Mouse (Mus musculus) liver, adult 10 weeks (tissue): ENCODE measurements around the gene 3110021N24Rik. TPM values are rescaled to one million over a fixed set of nuclear protein-coding genes. Genes with fewer than 3 reads are reported as not detected.

Source experiments
- polyA plus RNA-seq: library from polyadenylated mRNA; stranded (reverse); fragments of 350-450 nt; fragmentation: Illumina TruSeq; extraction: RNeasy Lipid Tissue Mini Kit (QIAGEN cat#74804); gene quantifications from one replicate; pipeline ENCODE4 v1.2.3, GENCODE M21; 2014; ENCODE audit warnings: low read depth, low replicate concordance

Gene 3110021N24Rik
- polyA plus RNA-seq = 0.21 TPM

GRCm38 (mm10) chr4:108719349-108719748 is at the start of gene 3110021N24Rik:
Gene 3110021N24Rik, plus strand, starts transcription at chr4:108719649.

GRCm38 (mm10) chr4:108780057-108780863 is 60.8 kb downstream of the 3110021N24Rik start, which contains the start of gene Zfyve9:
Gene Zfyve9, minus strand, starts transcription at chr4:108780798.

Other genes starting within 250 kb of the 3110021N24Rik start
- gene Prpf38a, start 140.3 kb upstream of the 3110021N24Rik start, polyA plus RNA-seq = 17.1 TPM
- not detected for gene Orc1, start 140.2 kb upstream of the 3110021N24Rik start, polyA plus RNA-seq
- 10.6 TPM for gene Cc2d1b, start 99.7 kb upstream of the 3110021N24Rik start, polyA plus RNA-seq
- 14.5 TPM for gene Zfyve9, start 61.1 kb downstream of the 3110021N24Rik start, polyA plus RNA-seq
- 152 TPM for gene Btf3l4, start 114.0 kb downstream of the 3110021N24Rik start, polyA plus RNA-seq
- 35.4 TPM for gene Txndc12, start 115.0 kb downstream of the 3110021N24Rik start, polyA plus RNA-seq
- gene Kti12, start 128.1 kb downstream of the 3110021N24Rik start, polyA plus RNA-seq = 13.0 TPM
- gene A730015C16Rik, start 129.0 kb downstream of the 3110021N24Rik start, polyA plus RNA-seq = not detected
- not detected for gene Rab3b, start 159.4 kb downstream of the 3110021N24Rik start, polyA plus RNA-seq